Mouse (Mus musculus) liver, embryonic 14.5 days (tissue): ENCODE measurements around the gene Cdh16.

Experiments used
- CTCF ChIP-seq: IDR thresholded peaks from 2 replicates; pipeline ENCODE4 v1.5.1; 2016; ENCODE audit warnings: antibody characterized with exemption, low read depth, control low read depth
- EP300 ChIP-seq: IDR thresholded peaks from 2 replicates; pipeline ENCODE4 v1.6.1; 2016; ENCODE audit warnings: antibody characterized with exemption, low read depth

DNA sequence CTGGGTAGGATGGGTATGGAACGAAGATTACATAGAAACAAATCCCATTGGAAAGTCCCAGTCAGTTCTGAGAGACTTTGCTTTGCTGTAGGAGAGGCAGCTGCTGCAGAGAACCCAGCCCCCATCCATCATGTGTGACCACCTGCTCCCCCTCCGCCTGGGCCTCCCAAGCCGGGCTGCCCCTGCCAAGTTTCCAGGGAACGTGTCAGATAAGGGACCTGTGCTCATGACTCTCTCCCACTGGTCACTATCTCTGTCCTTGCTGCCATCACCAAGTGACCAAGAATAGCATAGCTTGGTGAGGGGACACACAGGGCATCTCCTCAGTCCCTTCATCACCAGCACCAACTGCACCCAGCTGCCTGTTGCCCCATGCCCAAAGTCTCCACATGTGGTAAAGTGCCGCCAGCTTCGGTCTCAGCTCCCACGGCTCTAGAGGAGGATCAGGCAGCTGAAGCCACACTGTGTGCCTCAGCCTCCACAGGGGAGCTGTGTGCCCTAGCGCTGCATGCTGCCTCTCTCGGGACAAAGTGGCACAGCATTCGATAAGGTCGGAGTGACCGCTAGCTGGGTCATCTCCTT, 13.9 kb downstream of the Cdh16 start:
- TF ChIP-seq CTCF (no peak), EP300 (no peak)
